Mouse (Mus musculus) brain, embryonic 14.5 days (tissue): ENCODE results near the gene Trir. TPM values are rescaled to one million over a fixed set of nuclear protein-coding genes. Genes with fewer than 3 reads are reported as not detected.

Experiments
- DNase-seq: peaks from one replicate; pipeline ENCODE4 v3.0.0-alpha.2; 2011; ENCODE audit warnings: low read depth
- CTCF ChIP-seq: fragments of 200-500 bp; IDR thresholded peaks from 2 replicates; pipeline ENCODE4 v1.5.1; 2012; ENCODE audit warnings: inconsistent platforms, mild to moderate bottlenecking, moderate library complexity, borderline replicate concordance; ENCODE audit not compliant: insufficient read depth, insufficient read length; ENCODE audit errors: extremely low read depth
- POLR2A ChIP-seq: fragments of 200-500 bp; IDR thresholded peaks from 2 replicates; pipeline ENCODE4 v1.6.1; 2012; ENCODE audit warnings: mild to moderate bottlenecking, inconsistent platforms, borderline replicate concordance; ENCODE audit not compliant: poor library complexity, insufficient read depth, insufficient read length, severe bottlenecking; ENCODE audit errors: extremely low read depth
- polyA plus RNA-seq: library from polyadenylated mRNA; depleted of rRNA; stranded (reverse); fragments of >200 nt; gene quantifications from 2 replicates; pipeline ENCODE4 v1.2.3, GENCODE M21; 2012

The Trir gene
- polyA plus RNA-seq, 1 experiment: 191 TPM

DNA sequence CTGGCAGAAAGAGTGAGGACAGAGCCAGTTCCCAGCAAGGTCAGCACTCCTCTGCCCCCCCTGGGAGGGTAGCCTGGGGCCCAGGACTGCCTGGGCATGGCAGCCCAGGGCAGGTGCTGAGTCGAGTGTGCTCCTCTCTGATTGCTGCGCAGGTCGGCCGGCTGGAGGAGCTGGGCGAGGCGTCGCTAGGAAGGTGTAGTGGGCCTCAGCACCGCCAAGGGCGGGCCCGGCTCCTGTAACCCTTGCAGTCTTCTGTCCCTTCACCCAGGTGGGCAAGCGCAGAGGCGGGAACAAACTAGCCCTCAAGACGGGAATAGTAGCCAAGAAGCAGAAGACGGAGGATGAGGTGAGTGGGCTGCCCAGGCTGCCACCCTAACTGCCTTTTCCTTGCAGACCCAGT lies 2.6 kb downstream of the Trir start:
- no peak for DNase-seq
- TF ChIP-seq POLR2A (no peak), CTCF (no peak)

DNA sequence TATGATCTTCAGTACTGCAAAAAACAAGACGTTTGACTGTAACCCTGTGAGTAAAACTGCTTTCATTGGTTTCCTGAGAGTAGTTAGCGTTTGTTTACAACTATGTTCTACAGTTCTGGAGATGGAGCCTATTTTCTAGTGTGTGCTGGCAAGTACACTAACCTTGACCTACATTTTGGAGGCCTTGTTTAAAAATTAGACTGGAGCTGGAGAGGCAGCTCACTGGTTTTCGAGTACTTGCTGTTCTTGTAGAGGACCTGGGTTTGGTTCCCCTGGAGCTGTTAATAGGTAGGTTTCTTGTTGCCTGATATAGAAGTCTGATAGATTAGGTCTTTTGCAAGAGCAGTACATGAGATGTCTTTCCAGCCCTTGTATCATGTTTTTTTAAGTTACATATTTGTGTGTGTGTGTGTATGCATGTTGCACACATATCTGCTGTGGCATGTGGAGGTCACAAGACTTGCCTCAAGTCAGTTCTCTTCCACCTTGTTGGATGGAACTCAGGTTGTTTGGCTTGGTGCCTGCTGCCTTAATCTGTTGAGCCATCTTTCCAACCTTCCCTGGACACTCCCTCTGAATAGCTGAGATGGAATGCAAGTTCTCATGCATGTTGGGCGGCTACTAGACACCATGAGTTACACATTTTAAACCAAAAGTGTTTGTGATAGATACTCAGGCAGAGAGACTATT lies 6.1 kb downstream of the Trir start:
- TF ChIP-seq POLR2A: no peak
- no peak for TF ChIP-seq CTCF
- no peak for DNase-seq

DNA sequence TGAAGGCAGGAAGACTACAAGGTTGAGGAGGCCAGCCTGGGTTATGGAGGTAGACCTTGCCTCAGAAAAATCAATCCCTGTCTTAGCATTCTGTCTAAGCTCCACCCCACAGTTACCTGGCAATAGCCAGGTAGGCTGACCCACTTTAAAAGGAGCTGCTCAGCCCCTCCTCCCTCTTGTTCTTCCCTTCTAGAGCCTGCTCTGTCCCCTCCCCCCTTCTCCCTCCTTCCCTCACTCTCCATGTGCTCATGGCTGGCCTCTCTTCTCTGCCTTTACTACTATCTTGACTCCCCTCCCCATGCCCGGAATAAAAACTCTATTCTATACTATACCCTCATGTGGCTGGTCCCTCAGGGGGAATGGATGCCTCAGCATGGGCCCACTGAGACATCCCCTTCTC lies 7.2 kb downstream of the Trir start:
- no peak for TF ChIP-seq CTCF
- TF ChIP-seq POLR2A: no peak
- no peak for DNase-seq

DNA sequence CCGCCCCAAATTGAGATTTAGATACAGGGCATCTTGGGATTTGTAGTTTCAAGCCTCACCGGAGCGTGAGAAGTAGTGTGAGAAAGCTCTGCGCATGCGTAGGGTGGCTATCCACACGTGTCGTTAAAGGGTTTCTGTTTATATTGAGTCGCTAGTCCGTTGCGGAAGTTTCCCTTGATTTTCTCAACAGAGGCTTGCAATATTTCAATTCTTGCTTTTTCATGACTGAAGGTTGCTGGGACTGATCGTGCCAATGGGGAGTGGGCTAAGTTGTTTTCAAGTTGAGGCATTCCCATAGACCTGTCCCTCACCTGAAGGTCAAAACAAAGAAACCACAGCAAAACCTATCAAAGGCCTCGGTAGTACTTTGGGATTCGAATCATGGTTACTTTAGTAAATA lies 8.1 kb downstream of the Trir start:
- peak; percentile 92 for DNase-seq
- TF ChIP-seq CTCF (no peak), POLR2A (no peak)

DNA sequence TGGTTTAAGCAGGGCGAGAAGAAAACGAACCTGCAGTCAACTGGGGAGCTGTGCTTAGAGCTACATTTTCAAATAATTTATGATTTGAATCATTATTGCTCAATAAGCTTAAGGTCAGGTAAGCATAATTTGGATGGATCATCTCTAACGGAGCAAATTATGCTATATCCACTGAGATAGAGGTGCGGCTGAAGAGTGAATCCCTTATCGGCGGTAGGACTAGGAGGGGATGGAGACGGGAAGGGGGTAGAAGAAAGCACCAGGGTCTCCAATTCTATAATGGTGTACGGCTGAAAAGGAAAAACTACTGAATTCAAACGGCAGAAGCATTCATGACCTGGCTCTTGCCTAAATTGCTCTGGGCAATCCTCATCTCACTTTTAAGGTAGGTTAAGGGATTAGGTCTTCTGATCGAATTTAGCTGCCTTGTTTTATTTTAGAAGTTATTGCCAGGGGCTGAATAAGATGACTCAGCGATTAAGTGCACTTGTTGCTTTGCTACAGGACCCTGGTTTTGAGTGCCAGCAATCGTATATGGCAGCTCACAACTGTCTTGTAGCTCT lies 8.6 kb downstream of the Trir start:
- no peak for DNase-seq
- no peak for TF ChIP-seq CTCF
- TF ChIP-seq POLR2A: no peak

DNA sequence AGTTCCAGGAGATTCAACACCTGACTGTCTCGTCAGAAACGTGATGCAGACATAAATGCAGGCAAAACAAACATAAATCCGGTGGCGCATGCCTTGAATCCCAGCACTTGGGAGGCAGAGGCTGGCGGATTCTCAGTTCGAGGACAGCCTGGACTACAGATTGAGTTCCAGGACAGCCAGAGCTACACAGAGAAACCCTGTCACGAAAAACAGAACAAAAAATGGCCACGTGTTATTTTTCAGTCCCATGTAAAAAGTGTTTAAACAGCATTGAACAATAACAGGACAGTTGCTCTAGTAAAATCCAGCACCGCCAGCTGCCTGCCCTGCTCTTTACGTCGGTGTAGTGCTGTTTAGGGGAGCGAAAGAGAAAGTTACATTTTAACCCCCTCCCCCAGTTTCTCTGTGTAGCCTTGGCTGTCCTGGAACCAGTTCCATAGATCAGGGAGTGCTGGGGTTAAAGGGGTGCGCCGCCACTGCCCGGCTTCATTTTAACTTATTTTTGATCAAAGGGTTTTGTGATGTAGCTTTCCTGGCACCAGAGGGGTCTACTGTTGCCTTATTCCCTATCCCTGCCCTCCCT lies 9.2 kb downstream of the Trir start:
- TF ChIP-seq CTCF (no peak), POLR2A (no peak)
- peak; percentile 36 for DNase-seq

DNA sequence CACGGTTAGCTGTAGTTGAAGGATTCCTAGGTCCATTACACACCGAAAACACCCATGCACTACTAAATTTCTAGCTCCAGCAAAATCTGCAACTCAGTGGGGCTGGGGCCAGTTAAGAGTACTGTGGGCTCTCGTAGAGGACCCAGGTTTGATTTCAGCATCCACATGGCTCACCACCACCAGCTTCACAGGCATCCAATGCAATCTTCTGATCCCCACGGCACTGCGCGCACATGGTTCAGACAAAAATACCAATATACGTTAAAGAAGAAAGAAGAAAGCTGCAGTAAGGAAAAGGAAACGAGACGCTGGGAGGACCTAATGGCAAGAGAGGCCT lies 9.7 kb downstream of the Trir start:
- TF ChIP-seq POLR2A (no peak), CTCF (no peak)
- DNase-seq: no peak

DNA sequence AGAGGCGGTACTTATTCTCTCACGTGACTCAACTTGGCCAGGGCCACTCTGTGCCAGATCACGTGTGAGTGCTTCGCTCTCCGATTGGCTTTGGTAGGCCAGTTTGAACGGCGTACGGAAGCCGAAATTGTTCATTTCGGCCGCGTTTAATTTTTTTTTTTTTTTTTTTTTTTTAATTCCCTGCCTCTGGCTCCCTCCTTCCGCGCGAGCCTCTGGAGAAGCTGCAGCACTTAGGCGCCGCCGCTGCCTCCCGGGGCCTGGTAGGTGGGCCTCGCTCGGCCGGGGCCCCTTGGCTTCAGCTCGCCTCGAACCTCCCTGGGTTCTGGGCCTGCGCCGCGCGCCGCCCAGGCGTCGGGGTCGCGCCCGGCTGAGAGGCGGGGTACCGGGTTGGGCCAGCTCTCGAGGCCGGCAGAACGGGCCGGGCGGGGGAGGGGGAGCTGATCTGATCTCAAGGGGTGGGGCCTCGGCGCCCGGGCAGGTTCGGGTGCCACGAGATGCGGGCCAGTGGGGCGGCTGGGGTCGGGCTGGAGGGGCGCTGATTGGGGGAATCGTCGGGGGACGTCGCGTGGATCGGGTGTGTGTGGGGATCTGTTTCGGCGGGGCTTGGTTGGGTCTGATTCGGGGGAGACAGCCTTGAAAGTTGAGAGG lies 10.2 kb downstream of the Trir start, which contains the start of gene Tnpo2:
TSS of gene Tnpo2 (plus strand) at position 198 of the 648 bp plus-strand sequence.
- peak; percentile 99 for DNase-seq

DNA sequence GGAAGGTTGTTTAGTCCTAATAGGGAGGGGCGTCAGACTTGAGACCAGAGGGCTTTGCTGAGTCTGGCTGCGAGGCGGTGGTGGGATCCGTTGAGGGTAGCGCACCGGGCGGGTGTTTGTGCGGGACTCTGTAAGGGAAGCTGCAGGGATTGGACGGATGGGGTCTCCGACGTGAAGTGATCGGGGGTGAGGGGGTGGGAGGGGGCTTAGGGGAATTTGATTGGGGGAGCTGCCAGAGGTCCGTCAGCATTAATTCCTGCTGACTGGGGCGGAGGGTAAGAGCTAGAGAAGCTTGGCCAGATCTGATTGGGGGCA lies 10.7 kb downstream of the Trir start:
- TF ChIP-seq POLR2A (0 out of 2 replicates have a peak, but pooled peaks have one; percentile 0), CTCF (no peak)

More for the DNA sequence above, 10.2 kb downstream of the Trir start, which contains the start of gene Tnpo2:
- TF ChIP-seq POLR2A (0 out of 2 replicates have a peak, but pooled peaks have one; percentile 8), CTCF (no peak)

DNA sequence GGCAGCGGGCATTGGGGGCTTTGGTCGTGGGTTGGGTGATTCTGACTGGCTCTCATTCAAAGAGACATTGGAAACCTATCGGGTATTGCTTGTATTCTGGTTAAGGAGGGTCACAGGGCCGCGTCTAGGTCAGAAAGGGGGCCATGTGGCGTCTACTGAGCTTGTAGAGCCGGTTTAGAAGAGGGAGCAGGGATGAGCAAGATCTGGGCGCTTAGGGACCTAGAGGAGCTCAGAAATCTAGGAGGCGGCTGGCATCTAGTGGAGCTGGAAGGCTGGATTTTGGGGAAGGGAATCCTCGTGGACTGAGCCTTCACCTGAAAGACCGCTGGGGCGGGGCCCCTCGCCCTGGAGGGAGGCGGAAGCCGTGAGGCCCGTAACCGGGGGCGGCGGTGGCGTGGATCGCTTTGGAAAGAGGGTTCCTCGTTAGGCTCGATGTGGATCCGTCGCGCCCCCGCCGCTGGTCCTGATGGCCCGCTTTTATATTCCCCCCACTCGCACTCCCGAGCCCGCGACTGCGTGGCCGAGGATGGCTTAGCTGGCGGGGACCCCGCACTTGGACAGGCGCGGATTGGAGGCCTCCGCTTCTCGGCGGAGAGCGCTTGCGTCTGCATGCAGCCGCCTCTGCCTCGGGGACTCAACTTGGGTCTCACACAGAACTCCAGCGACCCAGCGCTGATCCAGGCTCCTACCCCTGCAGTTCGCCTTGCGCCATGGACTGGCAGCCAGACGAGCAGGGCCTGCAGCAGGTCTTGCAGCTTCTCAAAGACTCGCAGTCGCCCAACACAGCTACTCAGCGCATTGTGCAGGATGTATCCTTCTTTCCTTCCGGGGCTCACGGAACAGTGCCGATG lies 11.3 kb downstream of the Trir start:
- peak; percentile 54 for DNase-seq
- TF ChIP-seq CTCF (no peak), POLR2A (no peak)

More for the DNA sequence above, 10.7 kb downstream of the Trir start:
- peak; percentile 81 for DNase-seq

DNA sequence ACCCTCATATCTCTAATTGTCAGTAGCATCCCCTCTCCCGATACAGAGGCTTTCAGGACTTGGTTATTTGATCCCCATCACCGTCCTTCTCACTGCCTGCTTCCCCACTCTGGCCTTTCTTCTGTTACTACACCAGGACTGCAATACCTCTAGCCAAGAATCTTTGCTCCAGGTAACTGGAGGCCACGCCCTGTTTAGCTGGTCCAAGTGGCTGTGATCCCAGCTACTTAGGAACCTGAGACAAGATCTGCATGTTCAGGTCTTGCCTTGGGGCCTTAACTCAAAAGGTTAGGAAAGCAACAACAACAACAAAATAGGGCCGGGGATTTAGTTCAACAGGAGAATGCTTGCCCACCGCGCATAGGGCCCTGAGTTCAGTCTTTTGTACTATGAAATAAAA lies 17.0 kb downstream of the Trir start:
- no peak for TF ChIP-seq POLR2A
- TF ChIP-seq CTCF: no peak
- no peak for DNase-seq
